Mouse (Mus musculus) megakaryocyte-erythroid progenitor cell, adult 5-6 weeks (primary cell): ENCODE data around the gene Olfr616. TPM values are rescaled to one million over a fixed set of nuclear protein-coding genes. Genes with fewer than 3 reads are reported as not detected.
"Not testable (repeated sequence)": the region's sequence is repeated elsewhere in the genome, so short reads cannot be mapped to it uniquely, and the experiment has no call there.

Experiments
- ATAC-seq: replicated peaks from 2 replicates; pipeline ENCODE4 v1.8.0; 2016; ENCODE audit warnings: mild to moderate bottlenecking, inconsistent platforms; ENCODE audit not compliant: severe bottlenecking, poor library complexity, low FRiP score, low TSS enrichment
- total RNA-seq, 2 experiments: library from RNA; stranded (forward) in 1 of 2; stranded (reverse) in 1 of 2; fragments of 200-1000, 215-1000 nt in 1 of 2; fragments of >200 nt in 1 of 2; fragmentation: Nextera tagmentation in 1 of 2; gene quantifications; 2 replicates each; pipeline ENCODE4 v1.2.3; 2014 to 2017

Olfr616 gene
- not detected in 2 replicates for total RNA-seq (2014; fragmentation: Nextera tagmentation)
- total RNA-seq (2017): not detected in 2 replicates

- no peak for ATAC-seq
Observed at GRCm38 (mm10) chr7:103569043-103569442, at the start of gene Olfr616. TSS of gene Olfr616 (minus strand) at chr7:103569143.

GRCm38 (mm10) chr7:103612434-103612833, 43.5 kb upstream of the Olfr616 start, which contains the start of gene Olfr620:
TSS of gene Olfr620 (minus strand) at chr7:103612534.
- ATAC-seq: no peak

GRCm38 (mm10) chr7:103607425-103607824, 38.5 kb upstream of the Olfr616 start:
- ATAC-seq: no peak

GRCm38 (mm10) chr7:103600275-103600674, 31.3 kb upstream of the Olfr616 start, which contains the start of gene Olfr619:
TSS of gene Olfr619 (plus strand) at chr7:103600575.
- ATAC-seq: no peak

- ATAC-seq: no peak
Observed at GRCm38 (mm10) chr7:103589803-103590202, 20.9 kb upstream of the Olfr616 start, which contains the start of gene Olfr618. TSS of gene Olfr618 (plus strand) at chr7:103590103.

- no peak for ATAC-seq
Observed at GRCm38 (mm10) chr7:103572761-103573160, 3.8 kb upstream of the Olfr616 start, which contains the start of gene Olfr617. TSS of gene Olfr617 (plus strand) at chr7:103573061.

GRCm38 (mm10) chr7:103555779-103556178, 13.2 kb downstream of the Olfr616 start, which contains the start of gene Olfr615:
TSS of gene Olfr615 (plus strand) at chr7:103556079.
- no peak for ATAC-seq

- no peak for ATAC-seq
Observed at GRCm38 (mm10) chr7:103547774-103548173, 21.2 kb downstream of the Olfr616 start, which contains the start of gene Olfr613. TSS of gene Olfr613 (plus strand) at chr7:103548074.

GRCm38 (mm10) chr7:103542617-103543016, 26.3 kb downstream of the Olfr616 start, which contains the start of gene Olfr612:
TSS of gene Olfr612 (minus strand) at chr7:103542717.
- not testable (repeated sequence) for ATAC-seq

GRCm38 (mm10) chr7:103520746-103521145, 48.2 kb downstream of the Olfr616 start, which contains the start of gene Olfr611:
TSS of gene Olfr611 (minus strand) at chr7:103520846.
- not testable (repeated sequence) for ATAC-seq

Other genes with a start within 250 kb of the Olfr616 start
Only the 30 nearest of the 32 such genes appear.
- not detected in 2 replicates for gene Olfr599, start 233.2 kb downstream of the Olfr616 start, total RNA-seq (2014; fragmentation: Nextera tagmentation)
- not detected in 2 replicates for gene Olfr599, start 233.2 kb downstream of the Olfr616 start, total RNA-seq (2017)
- gene Olfr600, start 219.5 kb downstream of the Olfr616 start, total RNA-seq (2014; fragmentation: Nextera tagmentation): not detected in 2 replicates
- gene Olfr600, start 219.5 kb downstream of the Olfr616 start, total RNA-seq (2017): not detected in 2 replicates
- not detected in 2 replicates for gene Olfr601, start 206.5 kb downstream of the Olfr616 start, total RNA-seq (2014; fragmentation: Nextera tagmentation)
- gene Olfr601, start 206.5 kb downstream of the Olfr616 start, total RNA-seq (2017): not detected in 2 replicates
- not detected in 2 replicates for gene Olfr603, start 183.0 kb downstream of the Olfr616 start, total RNA-seq (2014; fragmentation: Nextera tagmentation)
- not detected in 2 replicates for gene Olfr603, start 183.0 kb downstream of the Olfr616 start, total RNA-seq (2017)
- gene Usp17lc, start 154.1 kb downstream of the Olfr616 start, total RNA-seq (2014; fragmentation: Nextera tagmentation): not detected in 2 replicates
- not detected in 2 replicates for gene Usp17lc, start 154.1 kb downstream of the Olfr616 start, total RNA-seq (2017)
- not detected in 2 replicates for gene Olfr605, start 123.7 kb downstream of the Olfr616 start, total RNA-seq (2014; fragmentation: Nextera tagmentation)
- gene Olfr605, start 123.7 kb downstream of the Olfr616 start, total RNA-seq (2017): not detected in 2 replicates
- gene Olfr606, start 120.1 kb downstream of the Olfr616 start, total RNA-seq (2014; fragmentation: Nextera tagmentation): not detected in 2 replicates
- not detected in 2 replicates for gene Olfr606, start 120.1 kb downstream of the Olfr616 start, total RNA-seq (2017)
- not detected in 2 replicates for gene Olfr607, start 105.0 kb downstream of the Olfr616 start, total RNA-seq (2014; fragmentation: Nextera tagmentation)
- not detected in 2 replicates for gene Olfr607, start 105.0 kb downstream of the Olfr616 start, total RNA-seq (2017)
- not detected in 2 replicates for gene Olfr608, start 99.3 kb downstream of the Olfr616 start, total RNA-seq (2014; fragmentation: Nextera tagmentation)
- not detected in 2 replicates for gene Olfr608, start 99.3 kb downstream of the Olfr616 start, total RNA-seq (2017)
- gene Olfr609, start 71.1 kb downstream of the Olfr616 start, total RNA-seq (2014; fragmentation: Nextera tagmentation): not detected in 2 replicates
- not detected in 2 replicates for gene Olfr609, start 71.1 kb downstream of the Olfr616 start, total RNA-seq (2017)
- gene Olfr610, start 57.0 kb downstream of the Olfr616 start, total RNA-seq (2014; fragmentation: Nextera tagmentation): not detected in 2 replicates
- not detected in 2 replicates for gene Olfr610, start 57.0 kb downstream of the Olfr616 start, total RNA-seq (2017)
- not detected in 2 replicates for gene Olfr611, start 48.3 kb downstream of the Olfr616 start, total RNA-seq (2014; fragmentation: Nextera tagmentation)
- gene Olfr611, start 48.3 kb downstream of the Olfr616 start, total RNA-seq (2017): not detected in 2 replicates
- not detected in 2 replicates for gene Olfr612, start 26.4 kb downstream of the Olfr616 start, total RNA-seq (2014; fragmentation: Nextera tagmentation)
- gene Olfr612, start 26.4 kb downstream of the Olfr616 start, total RNA-seq (2017): not detected in 2 replicates
- not detected in 2 replicates for gene Olfr613, start 21.1 kb downstream of the Olfr616 start, total RNA-seq (2014; fragmentation: Nextera tagmentation)
- not detected in 2 replicates for gene Olfr613, start 21.1 kb downstream of the Olfr616 start, total RNA-seq (2017)
- gene Olfr615, start 13.1 kb downstream of the Olfr616 start, total RNA-seq (2014; fragmentation: Nextera tagmentation): not detected in 2 replicates
- not detected in 2 replicates for gene Olfr615, start 13.1 kb downstream of the Olfr616 start, total RNA-seq (2017)
- gene Olfr617, start 3.9 kb upstream of the Olfr616 start, total RNA-seq (2014; fragmentation: Nextera tagmentation): not detected in 2 replicates
- not detected in 2 replicates for gene Olfr617, start 3.9 kb upstream of the Olfr616 start, total RNA-seq (2017)
- gene Olfr618, start 21.0 kb upstream of the Olfr616 start, total RNA-seq (2014; fragmentation: Nextera tagmentation): not detected in 2 replicates
- gene Olfr618, start 21.0 kb upstream of the Olfr616 start, total RNA-seq (2017): not detected in 2 replicates
- not detected in 2 replicates for gene Olfr619, start 31.4 kb upstream of the Olfr616 start, total RNA-seq (2014; fragmentation: Nextera tagmentation)
- not detected in 2 replicates for gene Olfr619, start 31.4 kb upstream of the Olfr616 start, total RNA-seq (2017)
- not detected in 2 replicates for gene Olfr620, start 43.4 kb upstream of the Olfr616 start, total RNA-seq (2014; fragmentation: Nextera tagmentation)
- gene Olfr620, start 43.4 kb upstream of the Olfr616 start, total RNA-seq (2017): not detected in 2 replicates
- not detected in 2 replicates for gene Olfr622, start 73.6 kb upstream of the Olfr616 start, total RNA-seq (2014; fragmentation: Nextera tagmentation)
- not detected in 2 replicates for gene Olfr622, start 73.6 kb upstream of the Olfr616 start, total RNA-seq (2017)
- gene Olfr623, start 94.6 kb upstream of the Olfr616 start, total RNA-seq (2014; fragmentation: Nextera tagmentation): not detected in 2 replicates
- gene Olfr623, start 94.6 kb upstream of the Olfr616 start, total RNA-seq (2017): not detected in 2 replicates
- gene Olfr624, start 102.0 kb upstream of the Olfr616 start, total RNA-seq (2014; fragmentation: Nextera tagmentation): not detected in 2 replicates
- not detected in 2 replicates for gene Olfr624, start 102.0 kb upstream of the Olfr616 start, total RNA-seq (2017)
- not detected in 2 replicates for gene Olfr625-ps1, start 113.6 kb upstream of the Olfr616 start, total RNA-seq (2014; fragmentation: Nextera tagmentation)
- gene Olfr625-ps1, start 113.6 kb upstream of the Olfr616 start, total RNA-seq (2017): not detected in 2 replicates
- gene Olfr243, start 145.5 kb upstream of the Olfr616 start, total RNA-seq (2014; fragmentation: Nextera tagmentation): not detected in 2 replicates
- gene Olfr243, start 145.5 kb upstream of the Olfr616 start, total RNA-seq (2017): not detected in 2 replicates
- gene Olfr628, start 161.2 kb upstream of the Olfr616 start, total RNA-seq (2014; fragmentation: Nextera tagmentation): not detected in 2 replicates
- gene Olfr628, start 161.2 kb upstream of the Olfr616 start, total RNA-seq (2017): not detected in 2 replicates
- gene Olfr629, start 175.8 kb upstream of the Olfr616 start, total RNA-seq (2014; fragmentation: Nextera tagmentation): not detected in 2 replicates
- not detected in 2 replicates for gene Olfr629, start 175.8 kb upstream of the Olfr616 start, total RNA-seq (2017)
- not detected in 2 replicates for gene Olfr630, start 188.2 kb upstream of the Olfr616 start, total RNA-seq (2014; fragmentation: Nextera tagmentation)
- gene Olfr630, start 188.2 kb upstream of the Olfr616 start, total RNA-seq (2017): not detected in 2 replicates
- gene Olfr69, start 202.5 kb upstream of the Olfr616 start, total RNA-seq (2014; fragmentation: Nextera tagmentation): not detected in 2 replicates
- gene Olfr69, start 202.5 kb upstream of the Olfr616 start, total RNA-seq (2017): not detected in 2 replicates
- not detected in 2 replicates for gene Olfr68, start 210.6 kb upstream of the Olfr616 start, total RNA-seq (2014; fragmentation: Nextera tagmentation)
- not detected in 2 replicates for gene Olfr68, start 210.6 kb upstream of the Olfr616 start, total RNA-seq (2017)
- gene Olfr67, start 222.7 kb upstream of the Olfr616 start, total RNA-seq (2014; fragmentation: Nextera tagmentation): not detected in 2 replicates
- not detected in 2 replicates for gene Olfr67, start 222.7 kb upstream of the Olfr616 start, total RNA-seq (2017)